Mouse (Mus musculus) MEL (cell line): ENCODE data around the gene Clec2e. TPM values are rescaled to one million over a fixed set of nuclear protein-coding genes. Genes with fewer than 3 reads are reported as not detected.

Experiments used
- DNase-seq: peaks from one replicate; pipeline ENCODE4 v3.0.0; 2011; ENCODE audit warnings: low read depth, low spot score
- H3K27ac ChIP-seq: 2 replicates; pipeline ENCODE4 v1.5.1; 2012; ENCODE audit warnings: low read depth, mild to moderate bottlenecking, control low read depth, low read length, moderate library complexity; ENCODE audit not compliant: control insufficient read depth
- H3K27me3 ChIP-seq, 2 experiments: fragments of 150-350 bp in 1 of 2; sonication (generic) in 1 of 2; 2 replicates each; pipeline ENCODE4 v1.6.1; 2012; ENCODE audit warnings: low read length in 2 of 2, mild to moderate bottlenecking in 2 of 2, improper control_type of control experiment in 1 of 2, moderate library complexity in 1 of 2; ENCODE audit not compliant: insufficient read depth in 2 of 2, control insufficient read depth in 1 of 2
- H3K36me3 ChIP-seq, 2 experiments: 2 replicates each; pipeline ENCODE4 v1.6.1; 2012 to 2014; ENCODE audit warnings: low read length in 2 of 2, improper control_type of control experiment in 1 of 2, inconsistent platforms in 1 of 2, mild to moderate bottlenecking in 1 of 2; ENCODE audit not compliant: insufficient read depth in 2 of 2, control insufficient read depth in 1 of 2
- H3K4me1 ChIP-seq, 2 experiments: fragments of 150-350 bp in 1 of 2; sonication (generic) in 1 of 2; 2 replicates each; pipeline ENCODE4 v1.6.1; 2012; ENCODE audit warnings: low read length in 2 of 2, improper control_type of control experiment in 1 of 2, mild to moderate bottlenecking in 1 of 2; ENCODE audit not compliant: insufficient read depth in 2 of 2, control insufficient read depth in 1 of 2
- H3K4me3 ChIP-seq, 2 experiments: fragments of 150-350 bp in 1 of 2; sonication (generic) in 1 of 2; 2 replicates each; pipeline ENCODE4 v1.5.1; 2012; ENCODE audit warnings: low read depth in 2 of 2, low read length in 2 of 2, mild to moderate bottlenecking in 2 of 2, moderate library complexity in 2 of 2, control low read depth in 1 of 2, improper control_type of control experiment in 1 of 2; ENCODE audit not compliant: control insufficient read depth in 1 of 2, insufficient read depth in 1 of 2
- H3K79me2 ChIP-seq: 2 replicates; pipeline ENCODE4 v1.6.1; 2012; ENCODE audit warnings: mild to moderate bottlenecking, low read length, moderate library complexity; ENCODE audit not compliant: control insufficient read depth, poor library complexity, insufficient read depth
- H3K9ac ChIP-seq: 2 replicates; pipeline ENCODE4 v1.6.1; 2012; ENCODE audit warnings: low read depth, mild to moderate bottlenecking, control low read depth, low read length, moderate library complexity; ENCODE audit not compliant: control insufficient read depth, poor library complexity, severe bottlenecking
- H3K9me3 ChIP-seq: fragments of 150-350 bp; sonication (generic); replicated peaks from 2 replicates; pipeline ENCODE4 v1.6.1; 2012; ENCODE audit warnings: mild to moderate bottlenecking, low read length, improper control_type of control experiment, moderate library complexity; ENCODE audit not compliant: insufficient read depth
- BHLHE40 ChIP-seq: IDR thresholded peaks from 2 replicates; pipeline ENCODE4 v1.6.1; 2012; ENCODE audit warnings: low read depth, mild to moderate bottlenecking, inconsistent platforms, low read length, improper control_type of control experiment, borderline replicate concordance
- CHD1 ChIP-seq: IDR thresholded peaks from 2 replicates; pipeline ENCODE4 v1.6.1; 2012; ENCODE audit warnings: low read depth, mild to moderate bottlenecking, inconsistent platforms, low read length, improper control_type of control experiment
- CHD2 ChIP-seq: IDR thresholded peaks from 2 replicates; pipeline ENCODE4 v1.6.1; 2011; ENCODE audit warnings: low read length, improper control_type of control experiment
- ELF1 ChIP-seq: IDR thresholded peaks from 2 replicates; pipeline ENCODE4 v1.6.1; 2014; ENCODE audit warnings: low read depth, mild to moderate bottlenecking, inconsistent platforms, low read length, improper control_type of control experiment, moderate library complexity
- ETS1 ChIP-seq: IDR thresholded peaks from 2 replicates; pipeline ENCODE4 v1.6.1; 2012; ENCODE audit warnings: low read depth, mild to moderate bottlenecking, inconsistent platforms, low read length, improper control_type of control experiment, moderate library complexity
- GABPA ChIP-seq: IDR thresholded peaks from 2 replicates; pipeline ENCODE4 v1.6.1; 2012; ENCODE audit warnings: low read depth, mild to moderate bottlenecking, inconsistent platforms, low read length, improper control_type of control experiment, moderate library complexity
- GATA1 ChIP-seq: IDR thresholded peaks from 2 replicates; pipeline ENCODE4 v1.6.1; 2011; ENCODE audit warnings: low read depth, low read length, improper control_type of control experiment
- MAX ChIP-seq: IDR thresholded peaks from 2 replicates; pipeline ENCODE4 v1.6.1; 2011; ENCODE audit warnings: low read length, improper control_type of control experiment
- MEF2A ChIP-seq: IDR thresholded peaks from 2 replicates; pipeline ENCODE4 v1.6.1; 2014; ENCODE audit warnings: low read depth, mild to moderate bottlenecking, inconsistent platforms, low read length, improper control_type of control experiment; ENCODE audit not compliant: poor library complexity, insufficient replicate concordance, severe bottlenecking; ENCODE audit errors: extremely low read depth
- MXI1 ChIP-seq: IDR thresholded peaks from 2 replicates; pipeline ENCODE4 v1.6.1; 2011; ENCODE audit warnings: mild to moderate bottlenecking, low read depth, low read length, improper control_type of control experiment
- MYC ChIP-seq: IDR thresholded peaks from 2 replicates; pipeline ENCODE4 v1.6.1; 2011; ENCODE audit warnings: low read depth, mild to moderate bottlenecking, low read length, improper control_type of control experiment, moderate library complexity
- NELFE ChIP-seq: IDR thresholded peaks from 2 replicates; pipeline ENCODE4 v1.6.1; 2011; ENCODE audit warnings: low read depth, low read length, improper control_type of control experiment
- NRF1 ChIP-seq: IDR thresholded peaks from 2 replicates; pipeline ENCODE4 v1.6.1; 2014; ENCODE audit warnings: low read depth, mild to moderate bottlenecking, inconsistent platforms, low read length, improper control_type of control experiment, moderate library complexity; ENCODE audit not compliant: poor library complexity, insufficient read depth, severe bottlenecking
- POLR2A ChIP-seq, 2 experiments: IDR thresholded peaks; 2 replicates each; pipeline ENCODE4 v1.6.1; 2011 to 2012; ENCODE audit warnings: low read length in 2 of 2, mild to moderate bottlenecking in 2 of 2, control low read depth in 1 of 2, improper control_type of control experiment in 1 of 2, low read depth in 1 of 2, moderate library complexity in 1 of 2; ENCODE audit not compliant: control insufficient read depth in 1 of 2, insufficient read depth in 1 of 2, poor library complexity in 1 of 2
- POLR2AphosphoS5 ChIP-seq: IDR thresholded peaks from 2 replicates; pipeline ENCODE4 v1.6.1; 2012; ENCODE audit warnings: low read depth, borderline replicate concordance, mild to moderate bottlenecking, inconsistent platforms, low read length, moderate library complexity, mixed read lengths
- RAD21 ChIP-seq: IDR thresholded peaks from 2 replicates; pipeline ENCODE4 v1.6.1; 2011; ENCODE audit warnings: mild to moderate bottlenecking, low read depth, low read length, improper control_type of control experiment
- SIN3A ChIP-seq: IDR thresholded peaks from 2 replicates; pipeline ENCODE4 v1.6.1; 2012; ENCODE audit warnings: low read length, improper control_type of control experiment, inconsistent platforms
- SMC3 ChIP-seq: IDR thresholded peaks from 2 replicates; pipeline ENCODE4 v1.6.1; 2011; ENCODE audit warnings: low read depth, low read length, improper control_type of control experiment
- TAL1 ChIP-seq: IDR thresholded peaks from 2 replicates; pipeline ENCODE4 v1.6.1; 2012; ENCODE audit warnings: mild to moderate bottlenecking, inconsistent platforms, low read length, moderate library complexity, mixed read lengths
- TBP ChIP-seq: IDR thresholded peaks from 2 replicates; pipeline ENCODE4 v1.8.0; 2011; ENCODE audit warnings: low read depth, low read length, improper control_type of control experiment
- TCF12 ChIP-seq: IDR thresholded peaks from 2 replicates; pipeline ENCODE4 v1.6.1; 2014; ENCODE audit warnings: low read depth, mild to moderate bottlenecking, inconsistent platforms, low read length, improper control_type of control experiment, moderate library complexity
- UBTF ChIP-seq: IDR thresholded peaks from 2 replicates; pipeline ENCODE4 v1.6.1; 2012; ENCODE audit warnings: low read depth, mild to moderate bottlenecking, inconsistent platforms, low read length, improper control_type of control experiment, moderate library complexity, borderline replicate concordance; ENCODE audit not compliant: insufficient read depth
- USF1 ChIP-seq: IDR thresholded peaks from 2 replicates; pipeline ENCODE4 v1.6.1; 2014; ENCODE audit warnings: low read depth, mild to moderate bottlenecking, inconsistent platforms, low read length, improper control_type of control experiment, moderate library complexity
- ZKSCAN1 ChIP-seq: IDR thresholded peaks from 2 replicates; pipeline ENCODE4 v1.6.1; 2012; ENCODE audit warnings: low read depth, mild to moderate bottlenecking, inconsistent platforms, low read length, improper control_type of control experiment, moderate library complexity
- ZNF384 ChIP-seq: IDR thresholded peaks from 2 replicates; pipeline ENCODE4 v1.6.1; 2012; ENCODE audit warnings: low read depth, mild to moderate bottlenecking, inconsistent platforms, low read length, improper control_type of control experiment
- polyA plus RNA-seq, 2 experiments: library from polyadenylated mRNA; stranded (reverse) in 1 of 2; unstranded in 1 of 2; fragments of >175 nt in 1 of 2; fragments of >200 nt in 1 of 2; gene quantifications; 2 replicates each; pipeline versions ENCODE4 v1.2.1 to v1.2.4; 2012; ENCODE audit warnings: low replicate concordance in 2 of 2, low read depth in 1 of 2; ENCODE audit not compliant: insufficient read length in 2 of 2, insufficient read depth in 1 of 2, missing spikeins in 1 of 2
- total RNA-seq: library from RNA; depleted of rRNA; stranded (reverse); fragments of 300-350 nt; gene quantifications from 2 replicates; pipeline ENCODE4 v1.2.3, GENCODE M21; 2012

Gene Clec2e
- total and polyA plus RNA-seq, 3 experiments = not detected

DNA sequence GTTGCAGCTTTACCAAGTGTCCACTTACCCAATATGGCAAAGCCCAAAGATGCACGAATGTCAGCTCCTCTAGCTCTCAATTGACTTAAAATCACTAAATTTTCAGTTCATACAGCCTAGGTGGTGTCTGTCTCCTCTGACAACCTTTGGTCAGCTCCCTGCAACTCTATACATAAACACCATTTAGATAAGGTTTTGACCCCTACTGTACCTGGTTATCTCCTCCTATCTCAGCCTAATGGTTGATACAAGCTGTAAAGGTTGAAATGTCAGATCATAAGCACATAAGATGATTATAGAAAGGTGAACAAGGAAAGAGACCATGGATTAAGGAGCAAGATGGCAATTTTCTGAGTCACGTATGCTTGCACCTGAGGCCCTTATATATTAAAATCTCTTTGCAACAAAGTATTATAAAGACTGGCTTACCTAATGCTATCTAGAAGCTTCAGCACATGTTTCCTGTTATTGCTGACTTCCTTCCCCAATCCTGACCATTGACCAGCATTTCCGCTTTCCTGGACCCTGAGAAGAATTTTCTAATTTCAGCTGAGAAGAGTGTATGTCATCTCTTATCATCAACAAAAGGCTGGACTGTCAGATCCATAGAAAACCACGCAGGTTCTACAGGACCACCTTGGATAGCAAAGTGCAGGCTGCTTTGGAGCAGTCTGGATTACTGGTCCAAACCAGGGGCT lies 2.3 kb upstream of the Clec2e start:
- no peaks in the 10 kb centered on the region for H3K9me3 ChIP-seq
- no peaks in the 10 kb centered on the region for H3K79me2 ChIP-seq
- no peak overlapping the region for H3K9ac ChIP-seq
- DNase-seq = no peak
- no peaks in the 10 kb centered on the region; a peak in 1 of 4 replicates for H3K36me3 ChIP-seq
- H3K4me1 ChIP-seq = peaks cover 0 to 1% of the 10 kb centered on the region in 2 experiments; a peak in 1 of 4 replicates
- no peak for TF ChIP-seq NRF1
- TF ChIP-seq TAL1 = no peak
- TF ChIP-seq SIN3A = no peak
- TF ChIP-seq MYC = no peak
- no peak for TF ChIP-seq TBP
- no peak for TF ChIP-seq MXI1
- TF ChIP-seq CHD2 = no peak
- no peak for TF ChIP-seq ELF1
- TF ChIP-seq UBTF = no peak
- TF ChIP-seq MEF2A = no peak
- no peak for TF ChIP-seq ZKSCAN1
- no peak for TF ChIP-seq GABPA
- TF ChIP-seq BHLHE40 = no peak
- TF ChIP-seq POLR2AphosphoS5 = no peak
- TF ChIP-seq ETS1 = no peak
- TF ChIP-seq GATA1 = no peak
- no peak for TF ChIP-seq CHD1
- H3K27me3 ChIP-seq = no peaks in the 10 kb centered on the region
- no peak overlapping the region for H3K27ac ChIP-seq
- no peak overlapping the region for H3K4me3 ChIP-seq

DNA sequence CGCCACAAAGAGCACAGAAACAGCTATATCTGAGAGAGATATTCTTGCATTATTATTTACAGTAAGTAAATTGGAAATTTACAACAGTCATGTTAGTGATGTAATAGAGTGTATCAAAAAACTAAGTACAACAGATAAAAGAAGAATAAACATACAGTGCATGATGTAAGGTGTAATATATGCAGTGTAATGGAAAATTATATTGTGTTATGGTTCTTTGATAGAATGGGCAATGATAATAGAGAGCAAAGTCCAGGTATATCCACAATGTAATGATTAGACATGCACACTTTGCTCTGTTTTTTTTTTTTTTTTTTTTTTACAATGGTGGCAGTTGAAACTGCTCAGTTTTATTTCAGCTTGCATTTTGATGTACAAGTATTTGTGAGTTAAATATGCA lies 891 bp upstream of the Clec2e start:
- no peak for DNase-seq
- TF ChIP-seq TCF12 (no peak), NELFE (no peak), RAD21 (no peak), GATA1 (no peak), ETS1 (no peak), MAX (no peak), ZNF384 (no peak), USF1 (no peak), GABPA (no peak), TAL1 (no peak), POLR2A (IDR thresholded peaks at IDR 0.05; ENCODE audit: control insufficient read depth in 1 of 2, insufficient read depth in 1 of 2, low read depth in 1 of 2, low read length in 2 of 2, poor library complexity in 1 of 2) (no peak), ZKSCAN1 (no peak), TBP (no peak), BHLHE40 (no peak), SMC3 (no peak), SIN3A (no peak), NRF1 (no peak)
- Histone ChIP-seq H3K9me3 (no peaks in the 10 kb centered on the region), H3K36me3 (no peaks in the 10 kb centered on the region; a peak in 2 of 4 replicates), H3K4me1 (peaks cover 0 to 2% of the 10 kb centered on the region in 2 experiments; a peak in 1 of 4 replicates), H3K9ac (no peak overlapping the region), H3K27me3 (no peaks in the 10 kb centered on the region), H3K27ac (no peak overlapping the region), H3K79me2 (no peaks in the 10 kb centered on the region), H3K4me3 (no peak overlapping the region)
